Mouse (Mus musculus) liver, embryonic 15.5 days (tissue): Measurements from ENCODE around the gene Mocs1. TPM values are rescaled to one million over a fixed set of nuclear protein-coding genes. Genes with fewer than 3 reads are reported as not detected.

Source experiments
- ATAC-seq: fragments of 200-750 bp; cut with Nextera tagmentation; 2 replicates; pipeline ENCODE4 v1.8.0; 2017; ENCODE audit warnings: moderate number of reproducible peaks, mild to moderate bottlenecking, moderate library complexity; ENCODE audit not compliant: insufficient read depth
- H3K27ac ChIP-seq: fragments of 300-500 bp; sonication (generic); replicated peaks from 2 replicates; pipeline ENCODE4 v1.5.1; 2015; ENCODE audit warnings: mild to moderate bottlenecking, inconsistent platforms
- H3K27me3 ChIP-seq: fragments of 300-500 bp; sonication (generic); 2 replicates; pipeline ENCODE4 v1.6.1; 2015; ENCODE audit warnings: mild to moderate bottlenecking, inconsistent platforms
- H3K36me3 ChIP-seq: fragments of 300-500 bp; sonication (generic); replicated peaks from 2 replicates; pipeline ENCODE4 v1.6.1; 2015; ENCODE audit warnings: moderate library complexity, mild to moderate bottlenecking, inconsistent platforms
- H3K4me1 ChIP-seq: fragments of 300-500 bp; sonication (generic); replicated peaks from 2 replicates; pipeline ENCODE4 v1.6.1; 2015; ENCODE audit warnings: inconsistent platforms
- H3K4me2 ChIP-seq: fragments of 300-500 bp; sonication (generic); 2 replicates; pipeline ENCODE4 v1.6.1; 2015; ENCODE audit warnings: moderate library complexity, mild to moderate bottlenecking, inconsistent platforms
- H3K4me3 ChIP-seq: fragments of 300-500 bp; sonication (generic); replicated peaks from 2 replicates; pipeline ENCODE4 v1.5.1; 2015; ENCODE audit warnings: mild to moderate bottlenecking, inconsistent platforms
- H3K9ac ChIP-seq: fragments of 300-500 bp; sonication (generic); 2 replicates; pipeline ENCODE4 v1.6.1; 2015; ENCODE audit warnings: moderate library complexity, mild to moderate bottlenecking, inconsistent platforms
- H3K9me3 ChIP-seq: fragments of 300-500 bp; sonication (generic); replicated peaks from 2 replicates; pipeline ENCODE4 v1.6.1; 2016; ENCODE audit warnings: inconsistent platforms
- WGBS: fragments of 180-500 bp; shearing (Covaris S2); methylation state at CpG from one replicate; pipeline ENCODE4 v1.1.7; 2015; ENCODE audit warnings: mixed read lengths; ENCODE audit not compliant: insufficient replicate concordance; 5-methylcytosine and 5-hydroxymethylcytosine counted together
- polyA plus RNA-seq: library from polyadenylated mRNA; unstranded; fragments of >200 nt; fragmentation: Nextera tagmentation; extraction: Ambion mirVana; gene quantifications from 2 replicates; pipeline ENCODE4 v1.2.1, GENCODE M21; 2015

Gene Mocs1
- polyA plus RNA-seq, 1 experiment from 2014 or later: 10.5 TPM

- Histone ChIP-seq H3K9ac (no peak overlapping the region), H3K36me3 (no peaks in the 10 kb centered on the region), H3K4me3 (no peak overlapping the region), H3K4me2 (no peak overlapping the region), H3K27me3 (no peaks in the 10 kb centered on the region), H3K9me3 (no peaks in the 10 kb centered on the region), H3K4me1 (no peaks in the 10 kb centered on the region), H3K27ac (no peak overlapping the region)
- no peak for ATAC-seq
- 62% methylated on average over 3 of the region's 3 CpGs for WGBS
Measured at GRCm38 (mm10) chr17:49416228-49416627, 11.9 kb upstream of the Mocs1 start.

- WGBS: 55% methylated on average over 6 of the region's 6 CpGs
Measured at GRCm38 (mm10) chr17:49419813-49420212, 8.3 kb upstream of the Mocs1 start.

GRCm38 (mm10) chr17:49422286-49423066 lies 5.7 kb upstream of the Mocs1 start:
- Histone ChIP-seq H3K9me3 (no peaks in the 10 kb centered on the region), H3K27ac (no peak overlapping the region), H3K4me3 (no peak overlapping the region), H3K4me2 (no peak overlapping the region), H3K9ac (no peak overlapping the region), H3K4me1 (peaks cover 13% of the 10 kb centered on the region), H3K36me3 (no peaks in the 10 kb centered on the region), H3K27me3 (no peaks in the 10 kb centered on the region)
- ATAC-seq: no peak
- 45% methylated on average over 3 of the region's 3 CpGs for WGBS

More at GRCm38 (mm10) chr17:49419813-49420212, 8.3 kb upstream of the Mocs1 start:
- Histone ChIP-seq H3K36me3 (no peaks in the 10 kb centered on the region), H3K4me1 (peaks cover 12% of the 10 kb centered on the region; the same call in 1 of the 2 replicates), H3K27ac (peak overlapping the region; percentile 3; the same call in 1 of the 2 replicates), H3K4me3 (no peak overlapping the region), H3K27me3 (no peaks in the 10 kb centered on the region), H3K4me2 (no peak overlapping the region), H3K9me3 (no peaks in the 10 kb centered on the region), H3K9ac (no peak overlapping the region)
- ATAC-seq: peak; percentile 55; the same call in 1 of the 2 replicates

- H3K36me3 ChIP-seq: no peaks in the 10 kb centered on the region
- no peak overlapping the region for H3K4me2 ChIP-seq
- no peak overlapping the region for H3K27ac ChIP-seq
- ATAC-seq: no peak
- H3K9me3 ChIP-seq: no peaks in the 10 kb centered on the region
- no peak overlapping the region for H3K9ac ChIP-seq
- no peaks in the 10 kb centered on the region for H3K27me3 ChIP-seq
- no peak overlapping the region for H3K4me3 ChIP-seq
- H3K4me1 ChIP-seq: peaks cover 18% of the 10 kb centered on the region
- 74% methylated on average over 2 of the region's 2 CpGs for WGBS
Measured at GRCm38 (mm10) chr17:49423067-49423325, 5.2 kb upstream of the Mocs1 start.

GRCm38 (mm10) chr17:49423872-49424271 lies 4.3 kb upstream of the Mocs1 start:
- ATAC-seq: no peak
- Histone ChIP-seq H3K4me1 (peaks cover 19% of the 10 kb centered on the region), H3K4me3 (no peak overlapping the region), H3K27ac (no peak overlapping the region), H3K27me3 (no peaks in the 10 kb centered on the region), H3K36me3 (no peaks in the 10 kb centered on the region), H3K4me2 (no peak overlapping the region), H3K9ac (no peak overlapping the region), H3K9me3 (no peaks in the 10 kb centered on the region)
- 68% methylated on average over 3 of the region's 3 CpGs for WGBS

- Histone ChIP-seq H3K9ac (no peak overlapping the region), H3K4me3 (peak overlapping the region; percentile 90)
- WGBS: 15% methylated on average over 9 of the region's 9 CpGs
Measured at GRCm38 (mm10) chr17:49427631-49428238, 427 bp upstream of the Mocs1 start.

GRCm38 (mm10) chr17:49428751-49429415 lies 721 bp downstream of the Mocs1 start:
- H3K4me1 ChIP-seq: peaks cover 55% of the 10 kb centered on the region
- ATAC-seq: peak; percentile 41
- peak overlapping the region; percentile 92 for H3K27ac ChIP-seq
- H3K4me2 ChIP-seq: peak overlapping the region; percentile 74
- peaks cover 25% of the 10 kb centered on the region for H3K36me3 ChIP-seq
- peak overlapping the region; percentile 90 for H3K4me3 ChIP-seq
- no peaks in the 10 kb centered on the region for H3K9me3 ChIP-seq
- peak overlapping the region; percentile 96 for H3K9ac ChIP-seq
- H3K27me3 ChIP-seq: no peaks in the 10 kb centered on the region
- 5% methylated on average over 13 of the region's 13 CpGs for WGBS

More at GRCm38 (mm10) chr17:49427631-49428238, 427 bp upstream of the Mocs1 start:
- Histone ChIP-seq H3K4me2 (peak overlapping the region; percentile 74), H3K36me3 (peaks cover 14% of the 10 kb centered on the region), H3K9me3 (no peaks in the 10 kb centered on the region), H3K27me3 (no peaks in the 10 kb centered on the region), H3K4me1 (peaks cover 44% of the 10 kb centered on the region), H3K27ac (no peak overlapping the region)
- ATAC-seq: peak; percentile 1; the same call in 1 of the 2 replicates

GRCm38 (mm10) chr17:49429471-49430129 lies 1.4 kb downstream of the Mocs1 start:
- peak overlapping the region; percentile 90 for H3K4me3 ChIP-seq
- H3K9me3 ChIP-seq: no peaks in the 10 kb centered on the region
- H3K4me1 ChIP-seq: peaks cover 62% of the 10 kb centered on the region
- no peak for ATAC-seq
- 67% methylated on average over 6 of the region's 6 CpGs for WGBS
- peaks cover 32% of the 10 kb centered on the region for H3K36me3 ChIP-seq
- peak overlapping the region; percentile 96 for H3K9ac ChIP-seq
- peak overlapping the region; percentile 74 for H3K4me2 ChIP-seq
- no peaks in the 10 kb centered on the region for H3K27me3 ChIP-seq
- H3K27ac ChIP-seq: peak overlapping the region; percentile 92

- Histone ChIP-seq H3K9ac (peak overlapping the region; percentile 96), H3K27ac (peak overlapping the region; percentile 92), H3K36me3 (peaks cover 38% of the 10 kb centered on the region), H3K4me1 (peaks cover 67% of the 10 kb centered on the region), H3K4me2 (peak overlapping the region; percentile 74), H3K27me3 (no peaks in the 10 kb centered on the region), H3K9me3 (no peaks in the 10 kb centered on the region), H3K4me3 (peak overlapping the region; percentile 90)
- 59% methylated on average over 6 of the region's 6 CpGs for WGBS
- no peak for ATAC-seq
Measured at GRCm38 (mm10) chr17:49430136-49430535, 2.0 kb downstream of the Mocs1 start.

- peak overlapping the region; percentile 74 for H3K4me2 ChIP-seq
- no peak overlapping the region for H3K9ac ChIP-seq
- peaks cover 77% of the 10 kb centered on the region for H3K4me1 ChIP-seq
- H3K9me3 ChIP-seq: no peaks in the 10 kb centered on the region
- no peaks in the 10 kb centered on the region for H3K27me3 ChIP-seq
- H3K36me3 ChIP-seq: peaks cover 48% of the 10 kb centered on the region
- H3K27ac ChIP-seq: peak overlapping the region; percentile 84
- H3K4me3 ChIP-seq: no peak overlapping the region
- WGBS: 79% methylated on average over 6 of the region's 6 CpGs
- ATAC-seq: no peak
Measured at GRCm38 (mm10) chr17:49431176-49431575, 3.0 kb downstream of the Mocs1 start.
